Mouse (Mus musculus) myocyte (in vitro differentiated cells): ENCODE data around the gene Efcab11. TPM values are rescaled to one million over a fixed set of nuclear protein-coding genes. Genes with fewer than 3 reads are reported as not detected.
"Not testable (repeated sequence)": the region's sequence is repeated elsewhere in the genome, so short reads cannot be mapped to it uniquely, and the experiment has no call there.

Experiments used
- H3K27me3 ChIP-seq: one replicate; pipeline ENCODE4 v1.6.1; 2011; ENCODE audit not compliant: control insufficient read depth, insufficient read depth, insufficient read length
- H3K36me3 ChIP-seq: one replicate; pipeline ENCODE4 v1.6.1; 2011; ENCODE audit not compliant: control insufficient read depth, insufficient read depth
- H3K4me2 ChIP-seq: one replicate; pipeline ENCODE4 v1.6.1; 2011; ENCODE audit warnings: low read depth, control low read depth
- H3K4me3 ChIP-seq: one replicate; pipeline ENCODE4 v1.5.1; 2011; ENCODE audit warnings: mild to moderate bottlenecking, control low read depth, moderate library complexity
- H3K79me2 ChIP-seq: one replicate; pipeline ENCODE4 v1.6.1; 2011; ENCODE audit not compliant: control insufficient read depth, insufficient read depth
- H3ac ChIP-seq: one replicate; pipeline ENCODE4 v1.6.1; 2011; ENCODE audit not compliant: control insufficient read depth, insufficient read length
- CEBPB ChIP-seq: IDR thresholded peaks from 2 replicates; pipeline ENCODE4 v1.6.1; 2011; ENCODE audit warnings: mild to moderate bottlenecking, moderate library complexity; ENCODE audit not compliant: poor library complexity, insufficient read depth, severe bottlenecking
- E2F4 ChIP-seq: IDR thresholded peaks from one replicate; pipeline ENCODE4 v1.6.1; 2011; ENCODE audit warnings: mild to moderate bottlenecking, control low read depth, moderate library complexity; ENCODE audit not compliant: insufficient read depth
- MAX ChIP-seq: IDR thresholded peaks from one replicate; pipeline ENCODE4 v1.6.1; 2011; ENCODE audit warnings: low read depth, mild to moderate bottlenecking, control low read depth
- MYOD1 ChIP-seq, 3 experiments: IDR thresholded peaks; one replicate each; pipeline ENCODE4 v1.6.1; 2011; ENCODE audit warnings: control low read depth in 2 of 3, low read depth in 2 of 3, mild to moderate bottlenecking in 2 of 3, moderate library complexity in 1 of 3; ENCODE audit not compliant: insufficient read length in 2 of 3, control insufficient read depth in 1 of 3
- MYOG ChIP-seq, 3 experiments: IDR thresholded peaks; one replicate each; pipeline ENCODE4 v1.6.1; 2011; ENCODE audit warnings: control low read depth in 2 of 3, low read depth in 2 of 3, mild to moderate bottlenecking in 2 of 3; ENCODE audit not compliant: insufficient read length in 2 of 3, control insufficient read depth in 1 of 3, insufficient read depth in 1 of 3
- POLR2A ChIP-seq: IDR thresholded peaks from one replicate; pipeline ENCODE4 v1.6.1; 2011; ENCODE audit warnings: low read depth, mild to moderate bottlenecking, control low read depth, moderate library complexity; ENCODE audit not compliant: insufficient read length
- POLR2AphosphoS2 ChIP-seq: IDR thresholded peaks from one replicate; pipeline ENCODE4 v1.6.1; 2011; ENCODE audit warnings: low read depth, control low read depth; ENCODE audit not compliant: insufficient read length
- REST ChIP-seq: IDR thresholded peaks from one replicate; pipeline ENCODE4 v1.6.1; 2011; ENCODE audit warnings: mild to moderate bottlenecking, control low read depth, moderate library complexity; ENCODE audit not compliant: insufficient read depth, insufficient read length
- SRF ChIP-seq: IDR thresholded peaks from one replicate; pipeline ENCODE4 v1.6.1; 2011; ENCODE audit warnings: low read depth; ENCODE audit not compliant: control insufficient read depth, insufficient read length
- TCF12 ChIP-seq: IDR thresholded peaks from one replicate; pipeline ENCODE4 v1.6.1; 2011; ENCODE audit warnings: mild to moderate bottlenecking, control low read depth; ENCODE audit not compliant: poor library complexity, insufficient read depth, severe bottlenecking
- TCF3 ChIP-seq: IDR thresholded peaks from one replicate; pipeline ENCODE4 v1.6.1; 2011; ENCODE audit warnings: low read depth, control low read depth; ENCODE audit not compliant: insufficient read length
- USF1 ChIP-seq: IDR thresholded peaks from one replicate; pipeline ENCODE4 v1.6.1; 2011; ENCODE audit warnings: low read depth, mild to moderate bottlenecking, control low read depth, moderate library complexity
- polyA plus RNA-seq: library from polyadenylated mRNA; unstranded; fragments of >200 nt; fragmentation: generic; extraction: Trizol; gene quantifications from one replicate; pipeline ENCODE4 v1.2.1, GENCODE M21; 2012; ENCODE audit warnings: missing spikeins

The Efcab11 gene
- polyA plus RNA-seq, 1 experiment: 3.5 TPM

GRCm38 (mm10) chr12:99815244-99815643, 69.0 kb downstream of the Efcab11 start:
- H3K4me3 ChIP-seq: no peak overlapping the region
- H3K79me2 ChIP-seq: no peaks in the 10 kb centered on the region
- H3K27me3 ChIP-seq: no peaks in the 10 kb centered on the region
- H3ac ChIP-seq: no peak overlapping the region
- TF ChIP-seq MAX: no peak
- no peak for TF ChIP-seq MYOD1 (IDR thresholded peaks at IDR 0.05; ENCODE audit: control insufficient read depth in 1 of 3, insufficient read length in 2 of 3, low read depth in 2 of 3)
- TF ChIP-seq USF1: no peak
- TF ChIP-seq TCF3: no peak
- no peak for TF ChIP-seq SRF
- no peak for TF ChIP-seq POLR2AphosphoS2
- TF ChIP-seq POLR2A: no peak
- no peak for TF ChIP-seq CEBPB
- no peak for TF ChIP-seq REST
- TF ChIP-seq E2F4: no peak
- TF ChIP-seq TCF12: no peak
- no peak for TF ChIP-seq MYOG (IDR thresholded peaks at IDR 0.05; ENCODE audit: control insufficient read depth in 1 of 3, insufficient read depth in 1 of 3, insufficient read length in 2 of 3, low read depth in 2 of 3)
- no peaks in the 10 kb centered on the region for H3K36me3 ChIP-seq
- H3K4me2 ChIP-seq: no peak overlapping the region

- H3K79me2 ChIP-seq: no peaks in the 10 kb centered on the region
Observed at GRCm38 (mm10) chr12:99807891-99808290, 76.3 kb downstream of the Efcab11 start.

GRCm38 (mm10) chr12:99806741-99807140, 77.5 kb downstream of the Efcab11 start:
- not testable (repeated sequence) for H3ac ChIP-seq, H3K36me3 ChIP-seq, H3K4me2 ChIP-seq, H3K27me3 ChIP-seq, H3K79me2 ChIP-seq, H3K4me3 ChIP-seq

More at GRCm38 (mm10) chr12:99807891-99808290, 76.3 kb downstream of the Efcab11 start:
- H3K36me3 ChIP-seq: no peaks in the 10 kb centered on the region
- H3ac ChIP-seq: no peak overlapping the region
- H3K4me2 ChIP-seq: no peak overlapping the region
- no peaks in the 10 kb centered on the region for H3K27me3 ChIP-seq
- H3K4me3 ChIP-seq: no peak overlapping the region
- no peak for TF ChIP-seq TCF12
- no peak for TF ChIP-seq TCF3
- TF ChIP-seq SRF: no peak
- TF ChIP-seq POLR2AphosphoS2: no peak
- no peak for TF ChIP-seq USF1
- TF ChIP-seq MAX: no peak
- TF ChIP-seq MYOD1 (IDR thresholded peaks at IDR 0.05; ENCODE audit: control insufficient read depth in 1 of 3, insufficient read length in 2 of 3, low read depth in 2 of 3): no peak
- no peak for TF ChIP-seq MYOG (IDR thresholded peaks at IDR 0.05; ENCODE audit: control insufficient read depth in 1 of 3, insufficient read depth in 1 of 3, insufficient read length in 2 of 3, low read depth in 2 of 3)
- TF ChIP-seq POLR2A: no peak
- TF ChIP-seq CEBPB: no peak
- no peak for TF ChIP-seq REST
- TF ChIP-seq E2F4: no peak

- Histone ChIP-seq H3ac (no peak overlapping the region), H3K27me3 (no peaks in the 10 kb centered on the region), H3K4me2 (no peak overlapping the region), H3K4me3 (no peak overlapping the region), H3K36me3 (no peaks in the 10 kb centered on the region), H3K79me2 (no peaks in the 10 kb centered on the region)
- no peak for TF ChIP-seq MYOG (IDR thresholded peaks at IDR 0.05; ENCODE audit: control insufficient read depth in 1 of 3, insufficient read depth in 1 of 3, insufficient read length in 2 of 3, low read depth in 2 of 3)
- no peak for TF ChIP-seq REST
- TF ChIP-seq POLR2AphosphoS2: no peak
- TF ChIP-seq USF1: no peak
- TF ChIP-seq TCF12: no peak
- no peak for TF ChIP-seq CEBPB
- TF ChIP-seq MAX: no peak
- no peak for TF ChIP-seq E2F4
- no peak for TF ChIP-seq TCF3
- no peak for TF ChIP-seq POLR2A
- TF ChIP-seq SRF: no peak
- TF ChIP-seq MYOD1 (IDR thresholded peaks at IDR 0.05; ENCODE audit: control insufficient read depth in 1 of 3, insufficient read length in 2 of 3, low read depth in 2 of 3): no peak
Observed at GRCm38 (mm10) chr12:99795921-99796320, 88.3 kb downstream of the Efcab11 start.

GRCm38 (mm10) chr12:99794792-99795620, 89.2 kb downstream of the Efcab11 start:
- H3K4me2 ChIP-seq: peak overlapping the region; percentile 34
- no peak overlapping the region for H3K4me3 ChIP-seq
- no peaks in the 10 kb centered on the region for H3K27me3 ChIP-seq
- no peaks in the 10 kb centered on the region for H3K36me3 ChIP-seq
- no peak overlapping the region for H3ac ChIP-seq
- no peak for TF ChIP-seq POLR2AphosphoS2
- no peak for TF ChIP-seq SRF
- TF ChIP-seq E2F4: no peak
- TF ChIP-seq REST: no peak
- TF ChIP-seq MAX: no peak
- no peaks in the 10 kb centered on the region for H3K79me2 ChIP-seq
